Mouse (Mus musculus): ENCODE data around the gene Dpf3.

DNA sequence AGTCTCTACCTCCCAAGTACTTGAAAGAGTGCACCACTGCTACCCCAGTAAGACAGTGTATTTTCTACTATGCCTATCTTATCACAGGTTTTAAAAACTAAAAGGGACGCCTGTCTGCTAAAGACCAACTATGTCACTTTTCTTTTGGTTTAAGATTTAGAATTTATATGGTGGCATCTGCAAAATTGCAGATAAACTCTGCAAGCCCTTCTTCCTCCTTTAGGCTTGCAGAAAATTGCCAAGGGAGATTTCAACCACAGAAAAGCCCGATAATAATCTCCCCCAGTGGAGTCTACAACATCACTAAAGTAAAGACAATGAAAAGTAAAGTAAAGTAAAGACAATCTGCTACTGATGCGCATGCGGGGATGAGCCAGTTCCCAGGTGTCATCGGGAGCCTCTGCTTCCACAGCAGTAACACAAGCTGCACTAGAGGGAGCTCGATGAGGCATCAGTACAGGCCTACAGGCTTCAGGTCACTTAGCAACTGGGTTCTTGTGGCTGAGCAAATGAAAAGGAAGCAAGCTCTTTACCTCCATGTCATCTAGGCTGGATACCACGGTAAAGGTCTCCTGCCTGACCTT lies 7.6 kb downstream of the Dpf3 start:
- no peak for TF ChIP-seq GATA1 (IDR thresholded peaks at IDR 0.05; ENCODE audit: borderline replicate concordance, low read length)
- no peak for TF ChIP-seq FLI1 (IDR thresholded peaks at IDR 0.05; ENCODE audit: low read length)
